Mouse (Mus musculus) adrenal gland, postnatal 36 days (tissue): ENCODE results near the gene Mettl1. TPM values are rescaled to one million over a fixed set of nuclear protein-coding genes. Genes with fewer than 3 reads are reported as not detected.
A peak's percentile ranks its signal among the peaks of the same experiment; 100 is the strongest.
"Not testable (repeated sequence)": the region's sequence is repeated elsewhere in the genome, so short reads cannot be mapped to it uniquely, and the experiment has no call there.

ENCODE experiments used
- DNase-seq, 2 experiments: peaks; one replicate each; pipeline ENCODE4 v3.0.0; 2021; ENCODE audit warnings: mixed read lengths in 1 of 2
- total RNA-seq, 2 experiments: library from RNA; stranded (reverse); gene quantifications; 2 replicates each; pipeline ENCODE4 v1.2.3; 2021

Mettl1 gene
- total RNA-seq, 2 experiments from 2014 or later: 20.1 to 21.4 TPM

GRCm38 (mm10) chr10:127068360-127069038 lies 27.3 kb downstream of the Mettl1 start:
- DNase-seq: no peak

DNA sequence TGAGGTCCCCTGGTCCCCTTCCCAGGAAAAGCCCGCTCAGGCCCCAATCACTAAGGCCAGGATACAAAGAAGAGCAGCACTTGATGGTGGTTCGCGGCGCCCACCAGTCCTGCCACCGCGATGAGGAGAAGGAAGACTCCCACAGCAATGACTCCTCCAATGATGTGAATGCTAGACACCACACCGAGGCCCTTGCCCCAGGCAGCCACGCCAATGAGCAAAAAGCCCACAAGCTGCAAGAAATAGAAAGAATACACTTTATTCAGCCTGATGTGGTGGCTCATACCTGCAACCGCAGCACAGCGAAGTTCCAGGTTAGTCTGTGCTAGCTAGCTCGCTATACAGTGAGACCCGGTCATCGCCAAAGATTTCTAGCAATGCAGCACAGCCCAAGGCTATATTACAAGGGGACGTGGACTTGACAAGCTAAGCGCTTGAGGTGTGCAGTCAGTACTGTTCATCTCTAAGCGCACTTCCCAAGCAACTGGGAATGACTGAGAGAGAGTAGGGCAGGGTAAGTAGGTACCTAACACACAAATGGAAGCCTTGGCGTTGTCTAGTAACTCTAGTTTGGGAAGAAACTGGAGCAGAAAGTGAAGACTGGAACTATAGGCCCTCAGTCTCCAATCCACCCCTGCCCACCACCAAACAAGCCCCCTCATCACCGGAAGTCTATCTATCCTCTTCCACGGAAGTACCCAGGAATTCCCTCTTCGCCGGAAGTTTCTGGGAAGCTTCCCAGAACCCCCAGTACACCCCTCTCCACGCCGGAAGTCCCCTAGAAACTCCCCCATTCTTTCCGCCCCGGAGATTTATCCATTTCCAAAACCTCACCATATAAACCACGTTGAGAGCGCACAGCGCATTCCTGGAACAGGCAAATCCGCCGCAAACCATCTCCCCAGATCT lies 28.3 kb downstream of the Mettl1 start:
- no peak for DNase-seq

GRCm38 (mm10) chr10:127070190-127071121 lies 29.2 kb downstream of the Mettl1 start, which contains the start of gene Tspan31:
Gene Tspan31, minus strand, starts transcription at chr10:127070264.
- DNase-seq: peak; percentile 94

- DNase-seq: no peak
Measured at GRCm38 (mm10) chr10:127071203-127071602, 30.0 kb downstream of the Mettl1 start.

GRCm38 (mm10) chr10:127072270-127072669 lies 31.1 kb downstream of the Mettl1 start:
- DNase-seq: not testable (repeated sequence)

DNA sequence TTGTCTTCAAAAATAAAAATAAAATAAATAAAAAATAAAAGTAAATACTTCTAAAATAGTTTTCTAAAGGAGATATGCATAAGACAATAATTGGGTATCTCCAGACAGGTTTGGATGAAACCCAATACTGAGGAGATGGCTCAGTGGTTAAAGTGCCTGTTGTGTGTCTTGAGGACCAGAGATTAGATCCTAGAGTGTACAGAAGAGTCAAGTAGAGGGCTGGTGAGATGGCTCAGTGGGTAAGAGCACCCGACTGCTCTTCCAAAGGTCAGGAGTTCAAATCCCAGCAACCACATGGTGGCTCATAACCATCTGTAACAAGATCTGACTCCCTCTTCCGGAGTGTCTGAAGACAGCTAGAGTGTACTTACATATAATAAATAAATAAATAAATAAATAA lies 31.8 kb downstream of the Mettl1 start:
- not testable (repeated sequence) for DNase-seq

- no peak for DNase-seq
Measured at GRCm38 (mm10) chr10:127073981-127074380, 32.8 kb downstream of the Mettl1 start.

GRCm38 (mm10) chr10:127075080-127075479 lies 33.9 kb downstream of the Mettl1 start, which contains the start of gene Agap2:
Gene Agap2, plus strand, starts transcription at chr10:127075284.
- DNase-seq: no peak

GRCm38 (mm10) chr10:127075651-127076050 lies 34.4 kb downstream of the Mettl1 start:
- DNase-seq: no peak

DNA sequence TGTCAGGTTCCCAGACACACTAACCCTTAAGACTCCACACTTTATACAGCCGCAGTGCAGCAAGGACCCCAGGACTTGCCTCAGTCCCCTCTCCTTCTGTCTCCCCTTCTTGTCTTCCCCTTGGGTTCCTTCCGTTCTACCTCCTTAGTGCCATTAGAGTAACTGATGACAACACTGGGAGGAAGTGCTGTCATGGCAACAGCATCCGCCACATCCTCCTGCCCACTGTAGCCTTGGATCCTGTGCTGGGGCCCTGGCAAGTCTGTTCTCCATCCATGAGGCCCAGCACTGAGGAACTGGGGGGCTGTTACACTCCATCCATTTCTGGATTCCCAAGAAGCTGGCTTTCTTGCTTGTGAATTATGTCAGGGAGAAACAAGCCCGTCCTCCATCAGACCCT lies 34.9 kb downstream of the Mettl1 start:
- DNase-seq: no peak

GRCm38 (mm10) chr10:127077515-127077914 lies 36.3 kb downstream of the Mettl1 start:
- no peak for DNase-seq

DNA sequence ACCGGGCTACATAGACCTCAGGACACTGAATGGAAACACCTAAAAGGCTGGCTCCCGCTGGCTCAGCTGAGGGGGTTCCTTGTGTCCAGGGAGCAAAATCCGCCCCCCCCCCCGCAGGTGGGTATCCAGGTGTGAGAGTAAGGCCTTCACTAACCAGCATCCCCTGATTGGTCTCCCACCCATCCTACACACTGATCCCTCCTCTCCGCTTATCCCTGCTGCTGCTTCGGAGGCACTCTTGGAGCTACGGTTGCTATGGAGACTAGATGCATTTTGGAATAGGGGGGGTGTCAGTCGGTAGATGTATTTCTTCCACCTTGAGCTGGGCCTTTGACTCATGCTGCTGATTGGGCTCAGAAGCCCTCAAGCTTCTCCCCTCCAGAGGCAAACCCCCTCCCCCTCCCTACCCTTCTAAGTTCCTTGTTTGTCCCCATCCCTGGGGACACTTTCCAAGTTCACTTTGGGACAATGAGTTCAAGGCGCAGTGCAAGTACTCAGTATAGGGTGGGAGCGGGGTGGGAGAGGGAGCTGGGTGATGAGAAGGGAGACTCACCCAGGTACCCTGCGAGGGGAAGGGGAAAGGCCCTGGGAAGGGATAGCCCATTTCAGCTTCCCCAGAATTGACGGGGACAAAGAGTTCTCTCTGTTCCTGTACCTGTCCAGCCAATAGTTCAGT lies 36.9 kb downstream of the Mettl1 start:
- no peak for DNase-seq

- no peak for DNase-seq
Measured at GRCm38 (mm10) chr10:127078677-127079575, 37.7 kb downstream of the Mettl1 start.

- peak in 1 of 2 experiments; percentile 31 for DNase-seq
Measured at GRCm38 (mm10) chr10:127079665-127080391, 38.6 kb downstream of the Mettl1 start.

GRCm38 (mm10) chr10:127080901-127081780 lies 39.9 kb downstream of the Mettl1 start:
- peak in 1 of 2 experiments; percentile 35 for DNase-seq

DNA sequence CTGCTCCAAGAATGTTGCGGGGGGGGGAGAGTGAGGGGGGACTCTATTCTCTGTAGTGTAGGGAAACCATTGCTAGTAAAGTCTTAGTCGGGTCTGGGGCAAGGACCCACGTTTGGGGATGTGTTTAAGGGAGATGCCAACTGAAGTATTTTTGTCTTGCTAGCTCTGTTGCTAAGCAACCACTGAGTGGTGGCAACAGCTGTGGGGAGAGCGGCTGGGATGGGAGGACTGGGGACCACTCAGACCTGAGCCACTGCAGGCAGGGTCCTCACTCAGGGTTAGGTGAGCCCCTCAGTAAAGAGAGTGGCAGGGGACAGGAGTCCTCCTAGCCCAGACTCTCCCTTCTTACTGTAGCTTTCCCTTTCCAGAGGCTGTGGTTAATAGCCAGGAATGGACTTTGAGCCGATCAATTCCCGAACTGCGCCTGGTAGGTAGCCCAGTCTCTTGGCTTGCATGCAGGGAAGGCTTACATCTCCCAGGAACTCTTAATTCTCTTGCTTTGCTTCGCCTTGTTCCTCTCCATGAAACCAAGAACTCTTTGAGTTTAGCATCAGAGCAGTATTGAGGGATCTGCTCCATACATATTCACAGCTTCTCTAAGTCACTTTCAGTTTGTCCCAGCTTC lies 40.9 kb downstream of the Mettl1 start:
- no peak for DNase-seq

GRCm38 (mm10) chr10:127083292-127083914 lies 42.2 kb downstream of the Mettl1 start:
- no peak for DNase-seq

DNA sequence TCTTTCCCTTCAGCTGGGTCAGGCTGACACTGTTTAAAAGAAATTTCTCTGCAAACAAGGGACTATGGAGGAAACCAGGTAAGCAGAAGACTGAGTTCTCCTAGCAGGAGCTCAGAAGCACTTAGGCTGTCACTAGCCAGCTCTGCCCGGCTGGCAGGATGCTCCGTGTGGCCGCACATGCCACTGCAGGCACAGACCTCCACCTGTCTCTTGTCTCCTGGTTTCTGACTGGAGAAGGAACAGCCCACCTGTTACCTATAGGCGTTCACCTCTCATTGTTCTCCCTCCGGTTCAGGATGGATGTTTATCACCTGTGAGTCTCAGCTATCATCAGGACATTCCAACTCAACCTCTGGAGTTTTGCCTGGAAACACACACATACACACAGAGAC lies 42.7 kb downstream of the Mettl1 start:
- DNase-seq: no peak
